Mouse (Mus musculus) forebrain, embryonic 15.5 days (tissue): ENCODE results near the gene Slirp. TPM values are rescaled to one million over a fixed set of nuclear protein-coding genes. Genes with fewer than 3 reads are reported as not detected.

Experiments
- microRNA-seq: library from miRNA; unstranded; fragments of <30 nt; microRNA quantifications from one replicate; pipeline ENCODE4, GENCODE M21; 2016
- polyA plus RNA-seq: library from polyadenylated mRNA; unstranded; fragments of >200 nt; fragmentation: Nextera tagmentation; extraction: Ambion mirVana; gene quantifications from 2 replicates; pipeline ENCODE4 v1.2.1, GENCODE M21; 2015

Slirp gene
- polyA plus RNA-seq, 1 experiment from 2014 or later: 249 TPM

Small RNA genes within 50 kb of the gene (microRNA-seq; reads per million reads assigned to microRNA genes)
- 39.5 reads per million, percentile 40 among the genes with 10 or more reads in this experiment for gene Mir3068

Other genes starting within 250 kb of the Slirp start
- 1.6 and 2.1 TPM in 2 replicates for gene Samd15, start 244.2 kb upstream of the Slirp start, polyA plus RNA-seq
- 3.6 TPM in 2 replicates for gene Tmed8, start 243.4 kb upstream of the Slirp start, polyA plus RNA-seq
- 0.92 and 1.2 TPM in 2 replicates for gene Noxred1, start 205.2 kb upstream of the Slirp start, polyA plus RNA-seq
- gene Vipas39, start 177.6 kb upstream of the Slirp start, polyA plus RNA-seq: 72.3 and 77.1 TPM in 2 replicates
- 216 and 226 TPM in 2 replicates for gene Ahsa1, start 177.4 kb upstream of the Slirp start, polyA plus RNA-seq
- 0.49 and 1.4 TPM in 2 replicates for gene Ism2, start 144.2 kb upstream of the Slirp start, polyA plus RNA-seq
- gene Sptlc2, start 55.5 kb upstream of the Slirp start, polyA plus RNA-seq: 60.8 and 68.3 TPM in 2 replicates
- 51.3 and 52.1 TPM in 2 replicates for gene Alkbh1, start 121 bp downstream of the Slirp start, polyA plus RNA-seq
- 127 and 128 TPM in 2 replicates for gene Snw1, start 28.4 kb downstream of the Slirp start, polyA plus RNA-seq
- gene Gm5788, start 50.8 kb downstream of the Slirp start, polyA plus RNA-seq: not detected in 2 replicates
- not detected in 2 replicates for gene Gm8300, start 70.4 kb downstream of the Slirp start, polyA plus RNA-seq
- gene Oog1, start 158.8 kb downstream of the Slirp start, polyA plus RNA-seq: not detected in 2 replicates
- gene Gm4027, start 175.0 kb downstream of the Slirp start, polyA plus RNA-seq: not detected in 2 replicates
- not detected in 2 replicates for gene Gm16381, start 200.7 kb downstream of the Slirp start, polyA plus RNA-seq